Comparison of ENCODE assay signal across 13 mouse cellular contexts in genomic region chr5:85772086-85772485, GRCm38 (mm10).
DNase-seq lines count a peak whose midpoint lies in the region; ATAC-seq and TF ChIP-seq lines count a peak whose summit lies in the region.
"Had no signal": no experiment of that assay in that cellular context is flagged by ENCODE, and none has a peak within 500 bp of the region (broad histone marks: within the 10 kb centered on the region; RNA-seq: fewer than 3 reads in every experiment).

No protein-coding gene starts in this region.

- TF ChIP-seq EP300 in MEL (IDR thresholded peaks at IDR 0.05; ENCODE audit: low read depth in 1 of 2, low read length in 2 of 2): no peak

- H3K4me1 ChIP-seq in neural tube, embryonic 12.5 days: no peaks in the 10 kb centered on the region
- no peaks in the 10 kb centered on the region for H3K4me1 ChIP-seq in neural tube, embryonic 15.5 days
- no peaks in the 10 kb centered on the region for H3K4me1 ChIP-seq in MEL (ENCODE audit: control insufficient read depth in 1 of 2, insufficient read depth in 2 of 2, low read length in 2 of 2)
- 0 out of 2 replicates have a peak, but pooled peaks cover 4% of the 10 kb centered on the region for H3K4me1 ChIP-seq in forebrain, embryonic 13.5 days
- H3K4me1 ChIP-seq: heart, embryonic 15.5 days; limb, embryonic 10.5 days had no signal

- H3K9ac ChIP-seq in neural tube, embryonic 12.5 days: no peak overlapping the region
- H3K9ac ChIP-seq in neural tube, embryonic 15.5 days (replicated peaks): no peak overlapping the region
- H3K9ac ChIP-seq in MEL (ENCODE audit: control insufficient read depth, low read depth, low read length, poor library complexity, severe bottlenecking): peak overlapping the region; percentile 27; the same call in 1 of the 2 replicates
- no peak overlapping the region for H3K9ac ChIP-seq in forebrain, embryonic 13.5 days
- H3K9ac ChIP-seq: heart, embryonic 15.5 days had no signal

- 66% methylated on average over 4 of the region's 4 CpGs for WGBS in neural tube, embryonic 12.5 days
- WGBS in neural tube, embryonic 15.5 days: 65% methylated on average over 4 of the region's 4 CpGs
- WGBS in forebrain, embryonic 13.5 days: 41% methylated on average over 4 of the region's 4 CpGs

- H3K9me3 ChIP-seq in neural tube, embryonic 12.5 days: no peaks in the 10 kb centered on the region
- H3K9me3 ChIP-seq in neural tube, embryonic 15.5 days (replicated peaks): no peaks in the 10 kb centered on the region
- H3K9me3 ChIP-seq in MEL (replicated peaks; ENCODE audit: insufficient read depth, low read length): no peaks in the 10 kb centered on the region
- no peaks in the 10 kb centered on the region for H3K9me3 ChIP-seq in forebrain, embryonic 13.5 days (replicated peaks)
- H3K9me3 ChIP-seq: heart, embryonic 15.5 days; limb, embryonic 10.5 days had no signal

- DNase-seq in MEL (ENCODE audit: low read depth, low spot score): peak; percentile 44
- DNase-seq in naive thymus-derived CD4-positive, alpha-beta T cell, adult 2 months (ENCODE audit: low read depth): peak; percentile 25
- no peak for DNase-seq in kidney, adult 18-20 months
- no peak for DNase-seq in gastrocnemius, postnatal 14 days
- DNase-seq in cerebellum, postnatal 36 days: no peak
- DNase-seq: adrenal gland, adult 8-10 months; lung, postnatal 36 days had no signal

- H3K36me3 ChIP-seq in neural tube, embryonic 12.5 days: no peaks in the 10 kb centered on the region
- H3K36me3 ChIP-seq in neural tube, embryonic 15.5 days: no peaks in the 10 kb centered on the region
- no peaks in the 10 kb centered on the region for H3K36me3 ChIP-seq in MEL (ENCODE audit: control insufficient read depth in 1 of 2, insufficient read depth in 2 of 2, low read length in 2 of 2)
- H3K36me3 ChIP-seq in forebrain, embryonic 13.5 days (ENCODE audit: poor library complexity, severe bottlenecking): no peaks in the 10 kb centered on the region
- H3K36me3 ChIP-seq: heart, embryonic 15.5 days; limb, embryonic 10.5 days had no signal

- no peak for TF ChIP-seq RAD21 in MEL (IDR thresholded peaks at IDR 0.05; ENCODE audit: low read depth, low read length)

- no peak overlapping the region for H3K4me3 ChIP-seq in neural tube, embryonic 12.5 days
- no peak overlapping the region for H3K4me3 ChIP-seq in neural tube, embryonic 15.5 days (replicated peaks)
- peak overlapping the region; percentile 33 to 53 for H3K4me3 ChIP-seq in MEL (ENCODE audit: control insufficient read depth in 1 of 2, insufficient read depth in 1 of 2, low read depth in 2 of 2, low read length in 2 of 2)
- H3K4me3 ChIP-seq in forebrain, embryonic 13.5 days: no peak overlapping the region
- H3K4me3 ChIP-seq: heart, embryonic 15.5 days; limb, embryonic 10.5 days had no signal

- no peak for TF ChIP-seq POLR2A in MEL (IDR thresholded peaks at IDR 0.05; ENCODE audit: control insufficient read depth in 1 of 2, insufficient read depth in 1 of 2, low read depth in 1 of 2, low read length in 2 of 2, poor library complexity in 1 of 2)

- no peak for TF ChIP-seq CTCF in MEL (IDR thresholded peaks at IDR 0.05 in 2 of 3, conservative IDR thresholded peaks at IDR 0.05 in 1 of 3; ENCODE audit: control insufficient read depth in 1 of 3, insufficient read depth in 1 of 3, low read depth in 2 of 3, low read length in 3 of 3, poor library complexity in 1 of 3, severe bottlenecking in 1 of 3)

- H3K79me2 ChIP-seq in MEL (ENCODE audit: control insufficient read depth, insufficient read depth, low read length, poor library complexity): no peaks in the 10 kb centered on the region; the same call in 1 of the 2 replicates

- no peak overlapping the region for H3K27ac ChIP-seq in neural tube, embryonic 12.5 days
- H3K27ac ChIP-seq in neural tube, embryonic 15.5 days (replicated peaks): no peak overlapping the region
- H3K27ac ChIP-seq in MEL (ENCODE audit: control insufficient read depth, low read depth, low read length): no peak overlapping the region
- no peak overlapping the region for H3K27ac ChIP-seq in forebrain, embryonic 13.5 days
- H3K27ac ChIP-seq: heart, embryonic 15.5 days; kidney, postnatal 0 days; limb, embryonic 10.5 days had no signal

- intact Hi-C loops in gastrocnemius, postnatal 14 days (cut with DNase I; ENCODE audit: low total_unique reads): no loop called here

- H3K4me2 ChIP-seq in neural tube, embryonic 12.5 days (replicated peaks): no peak overlapping the region
- H3K4me2 ChIP-seq in neural tube, embryonic 15.5 days: no peak overlapping the region
- H3K4me2 ChIP-seq in forebrain, embryonic 13.5 days: no peak overlapping the region; the same call in 1 of the 2 replicates
- H3K4me2 ChIP-seq: heart, embryonic 15.5 days had no signal

- ATAC-seq in neural tube, embryonic 12.5 days (ENCODE audit: low FRiP score, low read depth): peak; percentile 41; the same call in 1 of the 2 replicates
- no peak for ATAC-seq in neural tube, embryonic 15.5 days (ENCODE audit: low FRiP score)
- ATAC-seq in forebrain, embryonic 13.5 days: peak; percentile 97

- H3K27me3 ChIP-seq in neural tube, embryonic 12.5 days (replicated peaks): no peaks in the 10 kb centered on the region
- H3K27me3 ChIP-seq in neural tube, embryonic 15.5 days (replicated peaks): no peaks in the 10 kb centered on the region
- H3K27me3 ChIP-seq in MEL (ENCODE audit: control insufficient read depth in 1 of 2, insufficient read depth in 2 of 2, low read length in 2 of 2): no peaks in the 10 kb centered on the region
- no peaks in the 10 kb centered on the region for H3K27me3 ChIP-seq in forebrain, embryonic 13.5 days
- H3K27me3 ChIP-seq: heart, embryonic 15.5 days had no signal

TF ChIP-seq in MEL, 35 proteins besides CTCF, POLR2A, EP300 and RAD21:
- TF ChIP-seq POLR2AphosphoS5 (IDR thresholded peaks at IDR 0.05; ENCODE audit: borderline replicate concordance, low read depth, low read length) (no peak), CHD2 (IDR thresholded peaks at IDR 0.05; ENCODE audit: low read length) (no peak), UBTF (IDR thresholded peaks at IDR 0.05; ENCODE audit: borderline replicate concordance, insufficient read depth, low read depth, low read length) (no peak), MAX (IDR thresholded peaks at IDR 0.05; ENCODE audit: low read length) (no peak), RCOR1 (IDR thresholded peaks at IDR 0.05; ENCODE audit: low read depth, low read length) (no peak), HCFC1 (IDR thresholded peaks at IDR 0.05; ENCODE audit: low read depth, low read length) (no peak), BHLHE40 (IDR thresholded peaks at IDR 0.05; ENCODE audit: borderline replicate concordance, low read depth, low read length) (no peak), POLR2AphosphoS2 (IDR thresholded peaks at IDR 0.05; ENCODE audit: low read length) (no peak), USF2 (IDR thresholded peaks at IDR 0.05; ENCODE audit: borderline replicate concordance in 1 of 2, insufficient read depth in 1 of 2, low read depth in 1 of 2, low read length in 2 of 2) (no peak), NELFE (IDR thresholded peaks at IDR 0.05; ENCODE audit: low read depth, low read length) (no peak), ZMIZ1 (IDR thresholded peaks at IDR 0.05; ENCODE audit: low read depth, low read length) (no peak), E2F4 (IDR thresholded peaks at IDR 0.05; ENCODE audit: borderline replicate concordance, low read depth, low read length) (no peak)
TF ChIP-seq in MEL: peak in this region for 0.

Comparison
In these comparisons a context has a peak if more than half of its experiments do, and no peak if none do; other contexts are left out.
1. H3K4me3 ChIP-seq: peak in MEL (2 of 2); none in neural tube, embryonic 12.5 days (single experiment), neural tube, embryonic 15.5 days (single experiment) and forebrain, embryonic 13.5 days (single experiment).
2. DNase-seq: peak in MEL (single experiment) and naive thymus-derived CD4-positive, alpha-beta T cell, adult 2 months (single experiment); none in kidney, adult 18-20 months (single experiment), gastrocnemius, postnatal 14 days (single experiment) and cerebellum, postnatal 36 days (0 of 2).